Mouse (Mus musculus): Measurements from ENCODE around the gene Rmnd5a. TPM values are rescaled to one million over a fixed set of nuclear protein-coding genes. Genes with fewer than 3 reads are reported as not detected.

Gene Rmnd5a
- total RNA-seq, 1 experiment from 2014 or later = 102 TPM

DNA sequence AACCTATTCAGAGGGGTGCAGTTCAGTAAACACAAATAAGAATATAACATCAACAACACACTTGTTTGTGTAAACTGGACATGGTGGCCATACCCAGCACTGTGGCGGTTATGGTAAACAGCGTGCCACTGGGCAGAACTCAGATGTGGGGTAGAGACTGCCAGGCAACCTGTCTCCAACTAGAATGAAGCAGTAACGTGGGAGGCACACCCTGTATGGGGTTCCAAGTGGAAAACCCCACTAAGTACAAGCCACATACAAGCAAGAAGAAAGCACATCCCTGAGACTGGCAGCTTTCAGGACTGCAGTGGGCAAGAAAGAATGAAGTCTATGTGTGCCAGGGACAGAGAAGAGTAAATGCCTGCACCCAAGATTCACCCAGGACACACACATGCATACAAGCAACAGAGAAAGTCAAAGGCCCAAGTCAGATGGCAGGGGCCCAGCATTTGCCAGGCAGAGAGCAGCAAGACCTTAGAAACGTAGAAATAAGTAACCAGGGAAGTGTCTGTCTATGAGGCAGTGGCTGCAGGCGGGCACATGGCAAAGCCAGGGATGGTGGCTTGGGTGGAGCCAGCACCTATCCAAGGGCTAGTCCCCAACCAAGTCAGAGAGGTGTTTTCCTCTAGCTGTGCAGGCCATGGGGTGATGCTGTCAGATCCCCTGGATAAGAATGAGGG, 68.3 kb downstream of the Rmnd5a start:
- no peak for DNase-seq

DNA sequence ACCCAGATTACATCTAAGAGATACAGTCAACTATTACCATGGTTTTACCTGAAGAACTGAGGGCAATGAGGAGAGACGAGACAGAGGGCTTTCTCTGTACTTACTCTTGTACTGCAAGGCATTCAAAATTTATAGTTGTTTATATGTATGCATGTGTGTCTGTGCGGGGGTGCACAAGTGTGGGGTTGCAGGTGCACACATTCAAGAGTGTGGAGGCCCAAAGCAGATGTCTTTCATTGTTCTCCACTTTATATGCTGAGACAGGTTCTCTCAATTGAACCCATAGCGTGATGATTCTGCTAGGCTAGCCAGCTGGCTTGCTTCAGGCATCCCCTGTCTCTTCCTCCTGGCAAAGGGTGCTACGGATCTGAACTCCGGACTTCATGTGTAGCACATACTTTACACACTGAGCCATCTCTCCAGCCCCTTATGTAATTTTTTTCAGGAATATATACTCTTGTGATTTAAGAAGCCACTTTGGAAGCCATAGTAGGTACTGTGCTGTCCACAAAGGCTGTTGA, 69.3 kb downstream of the Rmnd5a start:
- DNase-seq = no peak

- DNase-seq = no peak
These were observed 71.0 kb downstream of the Rmnd5a start for GRCm38 (mm10) chr6:71369416-71369815.

- no peak for DNase-seq
These were observed 76.4 kb downstream of the Rmnd5a start for GRCm38 (mm10) chr6:71363995-71364394.

GRCm38 (mm10) chr6:71361156-71361670, 79.2 kb downstream of the Rmnd5a start:
- no peak for DNase-seq

- no peak for DNase-seq
These were observed 79.7 kb downstream of the Rmnd5a start for GRCm38 (mm10) chr6:71360751-71361150.

DNA sequence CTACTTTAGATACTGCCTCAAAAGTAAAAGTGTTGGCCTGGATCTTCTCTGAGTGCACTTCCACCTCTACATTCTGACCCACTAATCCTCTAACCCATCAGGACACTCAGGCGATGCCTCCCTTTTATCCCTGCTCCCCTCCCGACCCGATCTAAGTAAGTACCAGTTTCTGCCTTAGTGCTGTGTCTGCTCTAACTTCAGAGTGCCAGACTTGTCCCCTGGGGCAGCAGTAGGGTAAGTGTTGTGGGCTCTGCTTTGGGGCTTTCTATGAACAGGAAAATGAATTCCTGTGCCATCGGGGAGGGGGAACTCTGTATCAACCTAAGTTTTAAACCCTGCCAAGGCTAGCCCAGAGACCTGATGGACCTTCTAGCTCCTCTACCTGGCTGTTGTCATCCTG, 80.2 kb downstream of the Rmnd5a start:
- DNase-seq = no peak

DNA sequence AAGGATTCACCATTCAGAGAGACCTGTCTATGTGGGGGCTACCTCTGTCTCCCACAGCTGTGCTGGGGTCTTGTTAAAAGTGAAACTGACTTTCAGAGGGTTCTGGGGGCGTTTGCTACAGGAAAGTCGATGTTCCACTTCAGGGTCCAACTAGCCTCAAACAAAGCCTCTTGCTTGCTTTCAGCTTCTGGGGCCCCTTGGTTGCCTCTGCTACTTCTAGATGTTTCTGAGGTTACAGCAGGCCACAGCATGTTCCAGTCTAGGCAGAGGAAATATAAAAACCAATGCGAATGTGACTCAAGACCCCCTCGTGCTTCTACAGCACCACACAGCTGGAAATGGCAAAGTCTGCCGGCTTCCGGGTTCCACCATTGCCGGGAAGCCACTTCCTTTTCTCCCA, 82.9 kb downstream of the Rmnd5a start:
- no peak for DNase-seq

DNA sequence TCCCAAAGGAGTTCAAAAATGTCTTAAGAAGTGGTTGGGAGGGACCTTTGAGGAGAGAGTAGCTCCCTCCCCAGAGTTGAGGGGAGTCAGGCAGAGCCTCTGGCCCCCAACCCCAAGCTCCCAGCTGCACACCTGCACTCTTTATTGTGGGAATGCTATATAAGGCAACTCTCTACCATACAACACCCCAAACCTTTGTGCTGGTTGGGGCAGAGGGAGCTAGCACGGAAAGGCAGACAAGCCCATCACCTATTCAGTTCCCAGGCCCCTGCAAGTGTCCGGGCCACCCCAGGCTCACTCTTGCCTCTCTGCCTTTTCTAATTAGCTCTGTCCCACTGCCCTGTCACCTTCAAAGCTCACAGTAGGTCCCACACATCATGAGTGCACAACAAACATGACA, 86.7 kb downstream of the Rmnd5a start:
- no peak for DNase-seq

GRCm38 (mm10) chr6:71352866-71353427, 87.5 kb downstream of the Rmnd5a start:
- DNase-seq = no peak

DNA sequence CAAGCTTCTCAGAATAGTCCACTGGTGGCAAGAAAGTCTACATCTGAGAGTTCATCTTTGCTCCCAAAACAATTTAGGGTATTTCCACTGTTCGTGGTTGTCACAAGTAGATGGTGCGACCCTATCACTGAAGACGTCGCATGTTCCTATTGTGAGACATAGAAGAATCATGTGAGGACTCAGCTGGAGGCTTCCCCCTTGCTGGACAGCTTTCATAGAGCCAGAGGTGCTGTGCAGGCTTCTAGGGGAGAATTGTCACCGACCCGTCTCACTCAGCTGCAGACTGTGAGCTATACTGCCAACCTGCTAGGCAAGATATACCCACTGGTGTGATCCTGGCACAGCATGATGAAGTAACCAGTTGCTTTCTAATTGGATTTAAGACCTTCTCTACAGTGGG, 88.2 kb downstream of the Rmnd5a start:
- DNase-seq = no peak

DNA sequence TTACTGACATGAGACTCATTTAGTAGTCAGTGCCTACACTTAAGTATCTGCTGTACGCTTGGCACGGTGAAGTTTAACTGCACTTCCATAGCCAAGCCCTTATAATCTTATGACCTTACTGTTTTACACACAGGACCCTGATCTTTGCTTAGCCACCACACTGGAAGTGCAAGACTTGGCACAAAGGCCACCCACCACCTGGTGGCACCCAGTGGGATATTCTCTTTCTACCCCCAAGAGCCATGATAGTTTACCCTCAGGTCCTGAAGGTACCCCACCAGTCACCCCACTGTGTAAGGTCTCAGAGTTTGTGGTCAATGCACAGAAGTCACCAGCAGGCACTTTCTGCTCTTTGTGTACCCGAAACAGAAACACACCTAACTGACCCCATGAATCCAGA, 89.2 kb downstream of the Rmnd5a start:
- no peak for DNase-seq

DNA sequence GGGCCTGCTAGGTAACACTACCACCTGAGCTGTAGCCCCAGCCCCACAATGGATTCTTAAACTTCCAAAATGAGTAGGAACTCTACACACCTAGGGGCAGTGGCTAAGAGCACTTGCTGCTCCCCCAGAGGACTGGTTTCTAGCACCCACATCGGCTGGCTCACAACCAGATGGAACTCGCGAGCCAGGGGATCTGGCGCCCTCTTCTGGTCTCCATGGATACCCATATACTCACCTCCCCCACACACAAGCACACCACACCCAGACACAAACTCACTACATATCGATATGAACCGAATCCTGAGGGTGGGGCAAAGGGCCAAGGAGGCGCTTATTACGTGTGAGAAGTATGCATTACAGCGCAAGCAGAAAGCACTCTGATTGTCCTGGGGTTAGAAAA, 92.4 kb downstream of the Rmnd5a start:
- DNase-seq = no peak

DNA sequence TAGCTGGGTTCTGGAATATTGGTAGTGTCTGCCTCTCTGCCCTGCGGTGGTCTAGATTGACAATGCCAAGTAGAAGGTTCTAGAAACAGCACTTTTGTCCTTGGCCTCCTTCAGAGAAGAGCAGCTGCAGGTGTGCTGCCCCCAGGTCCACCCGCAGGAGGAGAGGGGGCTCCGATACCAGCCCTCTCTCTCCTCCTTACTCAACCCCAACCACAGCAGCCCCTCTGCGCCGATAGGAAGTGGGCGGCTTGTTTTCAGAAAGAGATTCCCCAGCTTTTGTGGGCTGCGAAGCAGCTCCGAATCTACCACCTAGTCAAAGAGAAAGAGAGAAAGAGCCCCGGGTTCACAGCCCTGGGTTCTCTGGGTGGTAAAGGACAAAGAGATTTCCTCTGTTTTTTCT, 99.3 kb downstream of the Rmnd5a start:
- no peak for DNase-seq

GRCm38 (mm10) chr6:71339351-71339750, 101.1 kb downstream of the Rmnd5a start:
- no peak for DNase-seq

DNA sequence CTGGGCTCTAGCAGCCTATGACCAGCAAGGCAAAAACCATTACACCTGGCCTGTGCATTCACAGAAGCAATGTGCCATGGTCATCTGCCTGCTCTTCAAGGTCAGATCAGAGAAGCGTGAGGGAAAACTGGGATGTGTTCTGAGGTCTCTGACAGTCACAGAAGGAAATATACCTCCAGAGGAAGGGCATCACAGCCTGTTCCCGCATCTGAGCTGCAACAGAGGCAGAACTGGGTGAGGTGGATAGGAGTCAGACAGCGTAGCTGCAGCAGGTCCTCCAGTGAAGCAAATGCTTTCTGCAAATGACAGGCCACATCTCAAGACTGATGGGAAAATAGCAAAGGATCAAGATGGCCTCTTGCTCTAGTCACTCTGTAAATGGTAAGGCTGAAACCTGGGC, 101.5 kb downstream of the Rmnd5a start:
- no peak for DNase-seq

Other genes with a start within 250 kb of the Rmnd5a start
- 55.1 TPM in 1 of 2 replicates, not detected in the other for gene Fabp1, start 240.8 kb downstream of the Rmnd5a start, total RNA-seq (2021)
- 74.3 and 76.3 TPM in 2 replicates for gene Krcc1, start 169.0 kb downstream of the Rmnd5a start, total RNA-seq (2021)
- 0.30 TPM in 1 of 2 replicates, not detected in the other for gene Smyd1, start 118.4 kb downstream of the Rmnd5a start, total RNA-seq (2021)
- not detected in 2 replicates for gene Cd8b1, start 117.8 kb downstream of the Rmnd5a start, total RNA-seq (2021)
- gene Cd8a, start 67.2 kb downstream of the Rmnd5a start, total RNA-seq (2021) = 0.27 TPM in 1 of 2 replicates, not detected in the other
- 32.3 and 41.0 TPM in 2 replicates for gene Rnf103, start 53.3 kb upstream of the Rmnd5a start, total RNA-seq (2021)
- 109 and 133 TPM in 2 replicates for gene Chmp3, start 103.2 kb upstream of the Rmnd5a start, total RNA-seq (2021)
- gene Kdm3a, start 192.4 kb upstream of the Rmnd5a start, total RNA-seq (2021) = 38.3 and 44.2 TPM in 2 replicates